Mouse (Mus musculus): ENCODE results near the gene Ung.

Ung gene

DNA sequence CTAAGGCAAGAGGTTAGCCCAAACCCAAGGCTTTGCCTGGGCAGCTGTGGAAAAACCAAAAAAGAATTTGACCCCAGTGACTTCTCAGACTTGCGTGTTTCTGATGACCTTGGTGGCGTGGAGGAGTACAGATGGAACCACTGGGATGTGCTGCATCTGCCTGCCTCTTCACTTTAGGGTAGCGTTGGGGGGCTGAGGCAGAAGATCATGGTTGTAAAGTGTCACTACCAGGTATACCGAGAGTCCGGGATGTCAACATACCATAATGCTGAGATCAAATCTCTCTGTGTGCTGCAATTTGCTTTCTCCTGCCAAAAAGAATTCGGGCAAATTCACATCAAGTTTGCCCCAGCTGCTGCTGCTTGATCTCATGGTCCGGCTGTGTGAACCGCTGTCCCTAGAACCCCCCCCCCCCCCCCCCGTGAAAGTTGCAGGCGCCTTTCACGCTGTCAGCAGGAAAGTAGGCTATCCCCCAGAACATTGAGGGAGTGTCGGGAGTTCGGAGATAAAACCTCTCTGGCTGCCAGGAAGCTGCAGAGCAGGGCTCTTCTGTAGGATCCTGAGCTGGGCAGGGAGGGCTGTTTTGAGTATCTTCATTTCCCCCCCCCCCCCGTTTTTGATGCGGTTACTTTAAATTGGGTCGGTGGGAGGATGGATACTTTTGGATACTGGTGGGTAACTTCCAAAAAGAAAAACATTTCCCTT is 43.8 kb downstream of the Ung start:
- DNase-seq, result no peak

DNA sequence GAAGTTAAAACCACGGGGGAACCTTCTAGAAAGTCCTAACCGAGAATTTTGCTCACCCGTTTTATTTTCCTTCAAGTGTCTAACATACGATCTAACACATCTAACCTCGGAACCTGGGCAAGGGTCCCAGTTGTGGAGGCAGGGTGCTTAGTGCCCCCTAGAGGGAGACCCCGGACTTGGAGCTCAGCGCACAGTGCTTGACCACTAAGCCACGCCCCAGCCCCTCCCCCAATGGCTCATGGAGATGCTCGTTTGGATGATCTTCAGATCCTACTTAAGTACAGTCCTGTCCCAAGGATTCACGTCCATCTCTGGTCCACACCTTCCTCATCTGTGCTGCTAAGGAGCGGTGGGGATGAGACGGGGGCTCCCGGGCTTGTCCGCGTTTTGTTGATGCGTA is 44.5 kb downstream of the Ung start:
- DNase-seq, result no peak

DNA sequence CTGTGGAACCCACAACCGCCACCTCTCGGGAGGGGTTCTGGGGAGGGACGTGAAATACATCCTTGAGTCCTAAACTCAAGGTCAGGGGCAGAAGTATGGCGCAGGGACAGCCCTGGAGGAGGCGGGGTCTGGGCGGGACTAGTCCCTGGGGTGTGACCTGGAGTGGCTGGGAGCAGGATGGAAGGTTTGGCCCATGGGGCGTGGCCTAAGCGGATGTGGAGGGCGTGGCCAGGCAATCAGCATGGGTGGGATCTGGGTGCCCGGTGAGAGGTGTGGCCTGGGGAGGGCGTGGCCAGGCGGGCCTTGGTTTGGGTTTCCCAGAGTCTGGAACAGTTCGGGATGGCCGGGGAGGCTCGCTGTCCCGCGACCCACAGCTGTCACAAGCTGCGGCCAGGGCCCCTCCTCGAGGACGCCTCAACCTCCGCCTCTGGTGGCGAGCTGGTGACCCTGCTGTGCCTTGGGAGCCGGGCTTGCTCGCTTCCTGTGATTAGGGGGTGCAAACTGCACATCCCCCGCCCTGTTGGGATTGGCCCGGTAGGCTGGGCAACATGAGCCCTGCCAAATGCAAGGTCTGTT is 45.5 kb downstream of the Ung start:
- peak; percentile 55 to 70 for DNase-seq

DNA sequence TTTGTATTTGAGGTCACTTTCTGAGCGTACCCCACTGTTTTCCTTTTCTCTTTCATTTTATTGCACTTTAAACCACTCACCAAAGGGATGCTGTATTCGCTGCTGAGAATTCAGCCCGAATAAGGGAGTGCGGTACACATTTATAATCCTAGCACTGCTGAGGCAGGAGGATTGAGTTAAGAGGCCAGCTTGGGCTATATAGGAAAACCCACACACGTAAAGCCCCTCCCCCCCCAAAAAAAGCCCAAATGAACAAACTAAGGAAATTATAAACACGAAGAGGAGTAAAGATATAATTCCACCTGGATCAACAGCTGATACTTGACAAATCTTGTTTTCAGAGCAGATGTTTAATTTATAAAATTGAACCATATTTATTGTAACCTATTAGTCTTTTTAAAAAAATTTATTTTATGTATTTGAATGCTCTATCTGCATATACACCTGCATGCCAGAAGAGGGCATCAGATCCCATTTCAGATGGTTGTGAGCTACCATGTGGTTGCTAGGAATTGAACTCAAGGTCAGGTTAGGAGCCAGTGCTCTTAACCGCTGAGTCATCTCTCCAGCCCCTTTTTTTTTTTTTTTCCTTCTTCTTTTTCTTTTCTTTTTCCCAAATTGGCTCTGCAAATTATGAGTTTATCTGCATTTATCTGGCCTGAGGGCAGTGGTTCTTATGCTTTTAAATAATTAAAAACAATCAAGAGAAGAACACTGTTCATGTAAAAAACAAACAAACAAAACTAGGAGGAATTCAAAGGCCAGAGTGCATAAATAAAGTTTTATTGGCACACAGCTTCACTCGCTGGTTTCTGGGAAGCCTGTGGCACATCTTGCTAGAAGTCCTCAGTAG is 46.6 kb downstream of the Ung start:
- no peak for DNase-seq

DNA sequence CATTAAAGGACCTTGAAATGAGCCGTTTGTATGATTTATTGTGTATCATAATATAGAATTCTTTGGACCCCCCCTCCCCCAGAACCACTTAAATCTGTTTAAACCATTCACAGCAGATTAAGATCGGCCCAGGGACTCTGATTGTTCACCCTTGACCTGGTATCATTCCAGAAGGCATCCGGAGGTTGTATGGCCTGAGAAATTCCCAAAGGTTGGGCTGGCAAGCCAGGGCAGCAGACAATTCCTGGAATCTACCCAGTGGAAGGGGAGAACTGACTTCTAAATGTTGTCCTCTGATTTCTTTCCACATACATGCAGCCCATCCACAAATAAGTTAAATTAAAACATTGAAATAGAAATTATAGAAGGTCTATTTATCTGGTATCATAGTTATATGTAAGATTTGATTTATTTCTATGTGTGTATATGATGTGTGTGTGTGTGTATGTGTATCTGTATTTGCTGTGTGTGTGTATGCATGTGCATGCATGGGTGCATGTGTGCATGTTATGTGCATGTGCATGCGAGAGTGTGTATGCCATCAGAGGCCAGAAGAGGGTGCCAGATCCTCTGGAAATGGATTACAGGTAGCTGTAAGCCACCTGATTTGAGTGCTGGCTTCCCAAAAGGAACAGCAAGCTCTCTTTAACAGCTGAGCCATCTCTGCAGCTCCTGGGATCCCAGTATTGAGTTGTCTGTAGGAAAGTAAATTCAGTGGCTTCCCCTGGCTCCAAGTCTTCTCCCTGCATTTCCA is 48.0 kb downstream of the Ung start:
- no peak for DNase-seq

DNA sequence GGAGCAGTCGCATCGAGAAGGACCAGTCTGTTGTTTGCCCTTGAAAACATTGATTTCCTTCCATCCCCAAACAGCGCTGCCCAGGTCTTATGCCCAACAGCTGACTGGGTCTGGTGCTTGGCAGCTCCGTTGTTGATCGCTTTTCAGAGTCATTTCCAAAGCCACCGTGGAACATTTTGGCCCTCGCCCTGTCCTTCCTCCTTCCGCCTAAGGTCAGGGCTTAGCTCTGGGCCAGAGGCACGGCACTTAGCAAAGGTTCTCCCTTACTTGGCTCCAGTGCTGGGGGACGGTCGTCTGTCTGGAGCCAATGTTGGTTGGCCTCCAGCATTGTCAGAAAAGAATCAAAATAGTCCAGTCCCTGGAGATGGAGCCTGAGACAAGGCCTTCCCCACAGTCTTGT is 49.4 kb downstream of the Ung start:
- no peak for DNase-seq

DNA sequence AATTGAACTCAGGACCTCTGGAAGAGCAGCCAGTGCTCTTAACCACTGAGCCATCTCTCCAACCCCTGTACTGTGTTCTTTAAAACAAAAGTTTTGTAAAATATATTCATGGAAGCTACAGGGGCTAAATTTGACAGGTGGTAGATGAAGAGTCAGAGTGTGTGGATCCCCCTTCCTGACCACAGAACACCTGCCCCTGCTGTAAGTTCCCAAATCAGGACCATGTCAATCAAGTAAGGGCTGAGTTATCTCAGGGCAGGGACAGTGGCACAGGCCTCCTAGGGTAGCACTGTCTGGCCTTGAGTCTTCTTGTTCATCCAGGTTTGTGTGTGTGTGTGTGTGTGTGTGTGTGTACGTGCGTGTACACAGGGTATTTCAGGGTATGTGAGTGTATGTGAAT is 53.3 kb downstream of the Ung start:
- DNase-seq, result no peak

DNA sequence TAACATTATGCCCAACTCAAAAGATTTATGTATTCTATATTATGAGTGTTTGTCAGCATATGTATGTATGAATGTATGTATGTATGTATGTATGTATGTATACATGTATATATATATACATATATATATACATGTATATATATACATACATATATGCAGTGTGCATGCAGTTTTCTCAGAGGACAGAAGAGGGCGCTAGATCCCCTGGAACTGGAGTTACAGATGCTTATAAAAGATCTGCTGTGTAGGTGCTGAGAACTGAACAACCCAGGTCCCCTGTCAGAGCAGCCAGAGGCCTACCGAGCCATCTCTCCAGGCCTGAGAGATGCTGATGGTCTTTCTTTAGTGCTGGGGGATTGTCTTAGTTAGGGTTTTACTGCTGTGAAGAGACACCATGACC is 56.9 kb downstream of the Ung start:
- no peak for DNase-seq

Data from thymus, adult 18-20 months (tissue).